Comparison of ENCODE assay signal across 16 mouse cellular contexts in genomic region chr17:45056894-45057293, GRCm38 (mm10).
"Had no signal": no experiment of that assay in that cellular context is flagged by ENCODE, and none has a peak within 500 bp of the region (broad histone marks: within the 10 kb centered on the region; RNA-seq: fewer than 3 reads in every experiment).

No protein-coding gene starts in this region.

- ATAC-seq: lung, postnatal 0 days; midbrain, embryonic 13.5 days; midbrain, embryonic 15.5 days had no signal

- DNase-seq: lung, postnatal 14 days; lung, postnatal 36 days; right cerebral cortex, postnatal 14 days; thymus, adult 2 months; thymus, postnatal 25 days; thymus, postnatal 4 days had no signal

- H3K9ac ChIP-seq: lung, embryonic 15.5 days; midbrain, embryonic 13.5 days; midbrain, embryonic 15.5 days; neural tube, embryonic 12.5 days; stomach, embryonic 15.5 days had no signal

- H3K9me3 ChIP-seq: lung, embryonic 15.5 days; megakaryocyte, embryonic 14.5 days; midbrain, embryonic 13.5 days; midbrain, embryonic 15.5 days; neural tube, embryonic 12.5 days; stomach, embryonic 15.5 days had no signal

- H3K4me3 ChIP-seq: lung, embryonic 15.5 days; megakaryocyte, embryonic 14.5 days; midbrain, embryonic 13.5 days; midbrain, embryonic 15.5 days; neural tube, embryonic 12.5 days; stomach, embryonic 15.5 days had no signal

- H3K27me3 ChIP-seq: lung, embryonic 15.5 days; megakaryocyte, embryonic 14.5 days; midbrain, embryonic 13.5 days; midbrain, embryonic 15.5 days; neural tube, embryonic 12.5 days; stomach, embryonic 15.5 days had no signal

- H3K36me3 ChIP-seq: lung, embryonic 15.5 days; midbrain, embryonic 13.5 days; midbrain, embryonic 15.5 days; neural tube, embryonic 12.5 days; stomach, embryonic 15.5 days had no signal

- H3K4me2 ChIP-seq: lung, embryonic 15.5 days; midbrain, embryonic 11.5 days; midbrain, embryonic 13.5 days; midbrain, embryonic 15.5 days; neural tube, embryonic 12.5 days; stomach, embryonic 15.5 days had no signal

- H3K27ac ChIP-seq: lung, embryonic 15.5 days; macrophage; midbrain, embryonic 13.5 days; midbrain, embryonic 15.5 days; neural tube, embryonic 12.5 days; stomach, embryonic 15.5 days; stomach, postnatal 0 days had no signal

- H3K4me1 ChIP-seq: lung, embryonic 15.5 days; midbrain, embryonic 15.5 days; neural tube, embryonic 12.5 days; stomach, embryonic 15.5 days had no signal
